Mouse (Mus musculus) hindbrain, embryonic 11.5 days (tissue): ENCODE results near the gene Birc2. TPM values are rescaled to one million over a fixed set of nuclear protein-coding genes. Genes with fewer than 3 reads are reported as not detected.

ENCODE experiments used
- ATAC-seq: fragments of 200-750 bp; cut with Nextera tagmentation; 2 replicates; pipeline ENCODE4 v1.8.0; 2017; ENCODE audit warnings: mild to moderate bottlenecking, moderate TSS enrichment, moderate library complexity; ENCODE audit not compliant: low FRiP score
- DNase-seq: peaks from one replicate; pipeline ENCODE4 v3.0.0-alpha.2; 2015; ENCODE audit warnings: low spot score
- H3K27ac ChIP-seq: fragments of 300-500 bp; sonication (generic); 2 replicates; pipeline ENCODE4 v1.5.1; 2014; ENCODE audit warnings: mild to moderate bottlenecking, low read depth, low read length
- H3K27me3 ChIP-seq: fragments of 300-500 bp; sonication (generic); 2 replicates; pipeline ENCODE4 v1.6.1; 2014; ENCODE audit warnings: mild to moderate bottlenecking, low read length, moderate library complexity, mixed read lengths; ENCODE audit not compliant: control insufficient read depth, insufficient read depth
- H3K36me3 ChIP-seq: fragments of 300-500 bp; sonication (generic); 2 replicates; pipeline ENCODE4 v1.6.1; 2014; ENCODE audit warnings: mild to moderate bottlenecking, low read length, moderate library complexity, mixed read lengths; ENCODE audit not compliant: control insufficient read depth, insufficient read depth
- H3K4me1 ChIP-seq: fragments of 300-500 bp; sonication (generic); replicated peaks from 2 replicates; pipeline ENCODE4 v1.6.1; 2014; ENCODE audit warnings: low read length, mixed read lengths; ENCODE audit not compliant: control insufficient read depth, insufficient read depth
- H3K4me2 ChIP-seq: fragments of 300-500 bp; sonication (generic); replicated peaks from 2 replicates; pipeline ENCODE4 v1.6.1; 2014; ENCODE audit warnings: mild to moderate bottlenecking, low read depth, low read length
- H3K4me3 ChIP-seq: fragments of 300-500 bp; sonication (generic); 2 replicates; pipeline ENCODE4 v1.5.1; 2014; ENCODE audit warnings: low read depth, low read length
- H3K9ac ChIP-seq: fragments of 300-500 bp; sonication (generic); 2 replicates; pipeline ENCODE4 v1.6.1; 2014; ENCODE audit warnings: low read depth, low read length
- H3K9me3 ChIP-seq: fragments of 300-500 bp; sonication (generic); 2 replicates; pipeline ENCODE4 v1.6.1; 2016; ENCODE audit warnings: low read length; ENCODE audit not compliant: control insufficient read depth
- WGBS: fragments of 180-500 bp; shearing (Covaris S2); extraction: QIAGEN DNeasy Blood & Tissue Kit; methylation state at CpG from one replicate; pipeline ENCODE4 v1.1.7; 2014; 5-methylcytosine and 5-hydroxymethylcytosine counted together
- polyA plus RNA-seq: library from polyadenylated mRNA; unstranded; fragments of >200 nt; fragmentation: Nextera tagmentation; extraction: Ambion mirVana; gene quantifications from 2 replicates; pipeline ENCODE4 v1.2.1, GENCODE M21; 2014

Birc2 gene
- polyA plus RNA-seq, 1 experiment from 2014 or later: 45.3 TPM

DNA sequence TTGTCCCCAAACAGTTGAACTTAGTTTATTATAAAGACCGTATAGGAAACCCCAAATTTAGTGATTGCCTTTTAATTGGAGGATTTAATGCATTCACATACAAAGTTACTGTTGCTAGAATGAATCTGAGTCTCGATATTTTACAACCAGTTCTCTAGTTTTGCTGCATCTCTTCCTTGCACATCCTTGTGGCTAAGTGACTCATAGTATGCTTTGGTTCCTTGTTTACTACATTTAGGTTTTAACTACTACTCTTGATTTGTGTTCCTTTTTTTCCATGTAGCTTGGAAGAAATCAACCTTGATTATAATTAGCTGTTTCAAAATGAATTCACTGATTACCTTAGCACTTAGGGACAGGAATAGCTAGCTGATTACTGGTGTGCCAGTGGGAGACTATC lies 61.9 kb downstream of the Birc2 start:
- Histone ChIP-seq H3K36me3 (no peaks in the 10 kb centered on the region), H3K27me3 (no peaks in the 10 kb centered on the region), H3K9me3 (no peaks in the 10 kb centered on the region), H3K4me2 (no peak overlapping the region), H3K4me3 (no peak overlapping the region), H3K4me1 (no peaks in the 10 kb centered on the region), H3K9ac (no peak overlapping the region), H3K27ac (no peak overlapping the region)
- WGBS: 98% methylated on average over 2 of the region's 2 CpGs
- DNase-seq: no peak
- ATAC-seq: no peak

DNA sequence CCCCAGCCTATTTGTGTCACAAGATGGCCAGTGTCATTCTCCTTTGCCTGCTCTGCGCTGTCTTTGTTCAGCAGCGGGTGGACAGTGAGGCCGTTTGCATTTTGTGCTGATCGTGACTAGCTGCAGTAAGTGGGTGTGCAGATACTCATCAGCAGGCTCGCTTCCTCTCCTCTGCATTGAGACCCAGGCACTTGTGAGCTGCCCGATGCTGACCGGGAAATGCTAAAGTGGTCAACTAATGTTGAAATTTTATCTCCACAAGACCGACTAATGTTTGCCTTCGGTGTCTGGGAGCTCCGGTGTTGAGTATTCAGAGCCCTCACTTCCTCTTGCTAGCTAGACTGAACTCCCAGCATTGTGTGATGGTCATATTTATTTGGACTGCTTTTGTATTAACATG lies 62.3 kb downstream of the Birc2 start:
- 94% methylated on average over 10 of the region's 10 CpGs for WGBS
- no peaks in the 10 kb centered on the region for H3K27me3 ChIP-seq
- no peak overlapping the region for H3K27ac ChIP-seq
- no peaks in the 10 kb centered on the region for H3K4me1 ChIP-seq
- no peak overlapping the region for H3K4me3 ChIP-seq
- no peak for ATAC-seq
- H3K4me2 ChIP-seq: no peak overlapping the region
- DNase-seq: no peak
- H3K36me3 ChIP-seq: no peaks in the 10 kb centered on the region
- no peaks in the 10 kb centered on the region for H3K9me3 ChIP-seq
- H3K9ac ChIP-seq: no peak overlapping the region

DNA sequence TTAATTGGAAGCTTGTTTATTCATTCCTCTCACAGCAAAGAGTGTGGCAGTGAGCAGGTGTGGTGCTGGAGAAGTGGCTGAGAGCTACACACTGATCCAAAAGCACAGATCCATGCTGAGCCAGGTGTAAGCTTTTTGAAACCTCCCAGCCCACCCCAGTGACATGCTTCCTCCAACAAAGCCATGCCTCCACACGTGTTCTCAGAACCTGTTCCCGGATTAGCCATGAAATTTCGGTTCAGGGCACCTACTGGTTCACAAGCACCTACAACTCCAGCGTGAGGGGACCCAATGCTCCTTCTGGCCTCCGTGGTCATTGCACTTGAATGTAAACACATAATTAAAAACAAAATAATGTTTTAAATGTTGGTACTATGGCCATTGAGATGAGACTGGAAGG lies 63.2 kb downstream of the Birc2 start:
- Histone ChIP-seq H3K27ac (no peak overlapping the region), H3K36me3 (no peaks in the 10 kb centered on the region), H3K4me1 (no peaks in the 10 kb centered on the region), H3K9ac (no peak overlapping the region), H3K27me3 (no peaks in the 10 kb centered on the region), H3K9me3 (no peaks in the 10 kb centered on the region), H3K4me2 (no peak overlapping the region), H3K4me3 (no peak overlapping the region)
- no peak for DNase-seq
- WGBS: 91% methylated on average over 5 of the region's 5 CpGs
- no peak for ATAC-seq

DNA sequence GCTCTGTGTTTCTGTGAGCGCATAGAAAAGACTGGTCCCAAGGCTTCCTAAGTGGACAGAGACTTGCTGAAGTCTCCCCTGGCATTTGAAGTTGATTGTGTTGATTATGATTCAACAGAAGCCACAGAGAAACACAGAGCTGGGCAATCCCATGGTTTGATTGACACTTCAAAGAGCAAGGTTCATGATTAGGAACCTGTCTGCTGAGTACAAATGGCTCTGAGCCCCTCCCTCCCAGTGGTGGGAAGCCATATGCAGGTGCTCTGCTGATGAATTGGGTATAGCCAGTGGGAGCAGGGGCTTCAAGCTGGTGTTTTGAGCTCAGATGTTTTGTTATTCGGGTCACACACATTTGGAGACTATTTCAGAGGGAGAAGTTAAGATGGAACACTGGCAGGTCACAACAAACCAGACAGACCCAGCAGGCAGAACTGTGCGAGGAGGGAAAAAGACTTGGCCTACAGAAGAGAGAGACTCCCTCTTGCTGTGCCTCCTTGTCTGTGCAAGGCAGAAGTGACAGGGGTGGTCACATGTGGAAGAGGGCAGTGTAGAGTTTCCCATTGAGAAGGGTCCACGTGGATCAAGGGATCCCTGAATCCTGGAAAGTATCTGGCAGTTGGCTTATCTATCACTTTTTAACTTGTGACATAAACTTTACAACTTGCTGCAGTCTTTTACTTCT lies 64.0 kb downstream of the Birc2 start:
- Histone ChIP-seq H3K36me3 (no peaks in the 10 kb centered on the region), H3K4me2 (no peak overlapping the region), H3K9ac (no peak overlapping the region), H3K4me3 (no peak overlapping the region), H3K27me3 (no peaks in the 10 kb centered on the region), H3K4me1 (no peaks in the 10 kb centered on the region), H3K9me3 (no peaks in the 10 kb centered on the region), H3K27ac (no peak overlapping the region)
- ATAC-seq (no peak), DNase-seq (no peak)
- 76% methylated on average over 4 of the region's 4 CpGs for WGBS

DNA sequence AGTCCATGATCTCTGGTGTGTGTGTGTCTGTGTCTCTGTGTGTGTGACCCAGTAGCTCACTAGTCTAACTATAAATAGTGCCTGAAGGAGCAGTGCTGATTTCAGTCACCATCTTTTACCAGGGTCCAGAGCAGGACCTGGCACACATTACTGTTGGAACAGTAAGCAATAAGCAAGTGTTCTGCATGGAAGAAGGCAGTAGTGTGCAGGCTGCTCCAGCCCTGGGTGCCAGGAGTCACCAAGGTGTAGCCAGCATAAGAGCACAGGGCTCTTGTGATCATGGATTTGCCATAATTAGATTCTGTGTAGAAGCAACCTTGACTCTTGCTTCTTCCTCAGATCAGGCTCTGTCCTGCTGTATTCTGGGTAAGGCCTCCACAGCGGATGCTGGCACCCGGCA lies 64.5 kb downstream of the Birc2 start:
- no peak for DNase-seq
- WGBS: 86% methylated on average over 2 of the region's 2 CpGs
- no peaks in the 10 kb centered on the region for H3K36me3 ChIP-seq
- H3K9me3 ChIP-seq: no peaks in the 10 kb centered on the region
- no peak for ATAC-seq
- H3K27me3 ChIP-seq: no peaks in the 10 kb centered on the region
- no peak overlapping the region for H3K9ac ChIP-seq
- H3K4me2 ChIP-seq: no peak overlapping the region
- no peaks in the 10 kb centered on the region for H3K4me1 ChIP-seq
- no peak overlapping the region for H3K4me3 ChIP-seq
- H3K27ac ChIP-seq: no peak overlapping the region

DNA sequence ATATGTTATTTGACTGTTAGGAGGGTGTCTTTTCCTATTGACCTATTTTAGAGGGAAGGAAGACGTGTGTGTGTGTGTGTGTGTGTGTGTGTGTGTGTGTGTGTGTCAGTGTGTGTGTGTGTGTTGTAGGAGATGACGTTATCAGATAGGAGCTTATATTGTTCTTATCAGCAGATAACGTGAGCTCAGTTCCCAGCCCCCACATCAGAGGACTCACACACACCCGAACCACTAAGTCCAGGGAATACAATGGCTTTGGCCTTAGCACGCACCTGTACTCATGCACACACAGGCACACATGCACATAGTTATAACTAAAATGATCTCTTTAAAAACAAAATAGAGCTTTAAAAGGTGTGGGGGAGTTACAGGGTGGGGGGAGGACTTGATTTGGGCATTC lies 67.4 kb downstream of the Birc2 start:
- H3K27me3 ChIP-seq: no peaks in the 10 kb centered on the region
- no peak overlapping the region for H3K9ac ChIP-seq
- DNase-seq (no peak), ATAC-seq (no peak)
- H3K4me2 ChIP-seq: no peak overlapping the region
- H3K27ac ChIP-seq: no peak overlapping the region
- H3K4me3 ChIP-seq: no peak overlapping the region
- no peaks in the 10 kb centered on the region for H3K9me3 ChIP-seq
- H3K36me3 ChIP-seq: no peaks in the 10 kb centered on the region
- H3K4me1 ChIP-seq: no peaks in the 10 kb centered on the region
- 91% methylated on average over 5 of the region's 5 CpGs for WGBS

DNA sequence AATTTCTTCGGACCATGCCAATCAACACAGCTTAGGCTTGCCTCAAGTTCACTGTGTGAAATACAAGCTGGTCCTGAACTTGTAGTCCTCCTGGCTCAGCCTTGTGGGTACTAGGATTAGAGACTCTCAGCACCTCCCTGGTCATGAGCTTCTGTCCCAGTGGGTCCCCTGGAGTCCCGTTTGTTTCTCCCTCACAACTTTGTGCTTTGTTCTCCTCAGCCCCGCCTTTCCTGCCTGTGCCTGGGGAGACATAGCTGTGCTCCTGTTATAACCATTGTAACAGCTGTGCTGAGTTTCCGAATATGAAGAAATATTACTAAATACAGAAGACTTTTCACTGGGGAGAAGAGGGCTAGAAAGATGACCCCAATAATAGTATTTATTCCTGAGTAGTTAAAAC lies 67.8 kb downstream of the Birc2 start:
- H3K27ac ChIP-seq: no peak overlapping the region
- WGBS: 74% methylated on average over 4 of the region's 4 CpGs
- ATAC-seq (no peak), DNase-seq (no peak)
- no peak overlapping the region for H3K9ac ChIP-seq
- H3K36me3 ChIP-seq: no peaks in the 10 kb centered on the region
- no peaks in the 10 kb centered on the region for H3K4me1 ChIP-seq
- no peaks in the 10 kb centered on the region for H3K27me3 ChIP-seq
- H3K4me3 ChIP-seq: no peak overlapping the region
- no peaks in the 10 kb centered on the region for H3K9me3 ChIP-seq
- H3K4me2 ChIP-seq: no peak overlapping the region

Other genes starting within 250 kb of the Birc2 start
- gene Mmp20, start 208.8 kb downstream of the Birc2 start, polyA plus RNA-seq: not detected in 2 replicates
- gene Mmp7, start 145.0 kb downstream of the Birc2 start, polyA plus RNA-seq: not detected in 2 replicates
- gene Tmem123, start 73.0 kb downstream of the Birc2 start, polyA plus RNA-seq: 133 and 135 TPM in 2 replicates
- gene Birc3, start 36.1 kb upstream of the Birc2 start, polyA plus RNA-seq: 3.5 and 3.7 TPM in 2 replicates
- gene Yap1, start 167.5 kb upstream of the Birc2 start, polyA plus RNA-seq: 26.2 and 28.5 TPM in 2 replicates
- gene Cfap300, start 205.8 kb upstream of the Birc2 start, polyA plus RNA-seq: 18.1 and 19.7 TPM in 2 replicates